Mouse (Mus musculus): ENCODE measurements around the gene Bak1. TPM values are rescaled to one million over a fixed set of nuclear protein-coding genes. Genes with fewer than 3 reads are reported as not detected.

Gene Bak1
- 10 to 100 TPM; 30.0 to 33.9 TPM for total RNA-seq (2021)

- no peak for DNase-seq
- intact Hi-C loops (cut with DNase I), result no loop called here
Measured at GRCm38 (mm10) chr17:27028909-27029308, at the start of gene Bak1. Gene Bak1, minus strand, starts transcription at chr17:27029009.

- intact Hi-C loops (cut with DNase I), result no loop called here
- DNase-seq, result no peak
Measured at GRCm38 (mm10) chr17:27078499-27078898, 49.7 kb upstream of the Bak1 start.

- intact Hi-C loops (cut with DNase I), result no loop called here
- DNase-seq, result no peak
Measured at GRCm38 (mm10) chr17:27077920-27078319, 49.1 kb upstream of the Bak1 start.

GRCm38 (mm10) chr17:27077133-27077532, 48.3 kb upstream of the Bak1 start:
- intact Hi-C loops (cut with DNase I), result no loop called here

GRCm38 (mm10) chr17:27074849-27075745, 46.3 kb upstream of the Bak1 start:
- intact Hi-C loops (cut with DNase I), result no loop called here
- DNase-seq, result no peak

More at GRCm38 (mm10) chr17:27077133-27077532, 48.3 kb upstream of the Bak1 start:
- DNase-seq, result no peak

GRCm38 (mm10) chr17:27074236-27074635, 45.4 kb upstream of the Bak1 start:
- intact Hi-C loops (cut with DNase I), result no loop called here
- DNase-seq, result no peak

GRCm38 (mm10) chr17:27073778-27074177, 45.0 kb upstream of the Bak1 start:
- DNase-seq, result no peak
- intact Hi-C loops (cut with DNase I), result no loop called here

- DNase-seq, result no peak
- intact Hi-C loops (cut with DNase I), result no loop called here
Measured at GRCm38 (mm10) chr17:27073126-27073525, 44.3 kb upstream of the Bak1 start.

- intact Hi-C loops (cut with DNase I), result no loop called here
- DNase-seq, result no peak
Measured at GRCm38 (mm10) chr17:27072363-27072762, 43.6 kb upstream of the Bak1 start.

GRCm38 (mm10) chr17:27071630-27072029, 42.8 kb upstream of the Bak1 start:
- intact Hi-C loops (cut with DNase I), result no loop called here
- peak; percentile 56 for DNase-seq

GRCm38 (mm10) chr17:27070913-27071312, 42.1 kb upstream of the Bak1 start:
- no peak for DNase-seq
- intact Hi-C loops (cut with DNase I), result no loop called here

GRCm38 (mm10) chr17:27069071-27069470, 40.3 kb upstream of the Bak1 start:
- DNase-seq, result no peak

GRCm38 (mm10) chr17:27066065-27066464, 37.3 kb upstream of the Bak1 start:
- intact Hi-C loops (cut with DNase I), result no loop called here
- no peak for DNase-seq

More at GRCm38 (mm10) chr17:27069071-27069470, 40.3 kb upstream of the Bak1 start:
- intact Hi-C loops (cut with DNase I), result no loop called here

GRCm38 (mm10) chr17:27064195-27064594, 35.4 kb upstream of the Bak1 start:
- intact Hi-C loops (cut with DNase I), result loop anchor here (1.0 kb wide), 1 partner anchor 39 kb away; no protein-coding TSS in a partner anchor
- no peak for DNase-seq

- intact Hi-C loops (cut with DNase I), result loop anchor here (1.0 kb wide), 1 partner anchor 40 kb away; no protein-coding TSS in a partner anchor
- no peak for DNase-seq
Measured at GRCm38 (mm10) chr17:27063717-27064116, 34.9 kb upstream of the Bak1 start.

GRCm38 (mm10) chr17:27062684-27063083, 33.9 kb upstream of the Bak1 start:
- DNase-seq, result no peak
- intact Hi-C loops (cut with DNase I), result no loop called here

- intact Hi-C loops (cut with DNase I), result no loop called here
- DNase-seq, result no peak
Measured at GRCm38 (mm10) chr17:27061727-27062126, 32.9 kb upstream of the Bak1 start.

- DNase-seq, result no peak
Measured at GRCm38 (mm10) chr17:27060698-27061097, 31.9 kb upstream of the Bak1 start.

GRCm38 (mm10) chr17:27057517-27058055, 28.8 kb upstream of the Bak1 start:
- DNase-seq, result no peak
- intact Hi-C loops (cut with DNase I), result no loop called here

More at GRCm38 (mm10) chr17:27060698-27061097, 31.9 kb upstream of the Bak1 start:
- intact Hi-C loops (cut with DNase I), result no loop called here

GRCm38 (mm10) chr17:27056812-27057516, 28.2 kb upstream of the Bak1 start, which contains the start of gene Itpr3:
Gene Itpr3, plus strand, starts transcription at chr17:27057304.
- intact Hi-C loops (cut with DNase I), result no loop called here
- no peak for DNase-seq

GRCm38 (mm10) chr17:27056170-27056569, 27.4 kb upstream of the Bak1 start:
- DNase-seq, result no peak
- intact Hi-C loops (cut with DNase I), result no loop called here
